Mouse (Mus musculus): ENCODE measurements around the gene Dnah2. TPM values are rescaled to one million over a fixed set of nuclear protein-coding genes. Genes with fewer than 3 reads are reported as not detected.

Dnah2 gene
- polyA plus RNA-seq (2015; fragmentation: Nextera tagmentation; extraction: Ambion mirVana): 2.8 and 4.7 TPM in 2 replicates

DNA sequence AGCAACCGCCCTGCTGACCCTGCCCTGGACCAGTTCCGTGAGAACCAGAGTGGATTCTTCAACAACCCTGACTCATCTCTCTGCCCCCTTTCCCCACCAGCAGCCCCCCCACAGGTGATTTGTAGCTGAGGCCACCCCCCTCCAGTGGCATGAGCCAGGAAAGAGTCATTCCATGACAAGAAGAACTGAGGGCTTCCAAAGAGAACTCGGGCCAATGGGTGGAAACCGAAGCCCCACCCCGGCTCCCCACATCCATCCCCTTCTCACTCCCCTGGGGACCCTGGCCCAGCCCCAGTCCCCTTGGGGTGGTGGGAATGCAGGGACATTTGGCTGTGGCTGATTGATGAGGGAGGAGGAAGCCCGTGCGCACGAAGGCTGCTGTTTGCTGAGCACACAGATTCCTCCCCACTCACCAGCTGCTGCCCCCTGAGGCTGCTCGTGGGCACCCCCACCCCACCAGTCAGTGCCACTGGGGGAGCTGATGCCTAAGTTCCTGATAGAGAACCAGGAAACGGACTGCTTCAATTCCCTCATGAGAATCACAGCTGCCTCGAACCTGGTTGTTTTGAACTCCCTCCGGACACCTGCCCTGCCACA lies at the start of gene Dnah2:
Dnah2 (minus strand) TSS at position 51 of the 597 bp plus-strand sequence.

DNA sequence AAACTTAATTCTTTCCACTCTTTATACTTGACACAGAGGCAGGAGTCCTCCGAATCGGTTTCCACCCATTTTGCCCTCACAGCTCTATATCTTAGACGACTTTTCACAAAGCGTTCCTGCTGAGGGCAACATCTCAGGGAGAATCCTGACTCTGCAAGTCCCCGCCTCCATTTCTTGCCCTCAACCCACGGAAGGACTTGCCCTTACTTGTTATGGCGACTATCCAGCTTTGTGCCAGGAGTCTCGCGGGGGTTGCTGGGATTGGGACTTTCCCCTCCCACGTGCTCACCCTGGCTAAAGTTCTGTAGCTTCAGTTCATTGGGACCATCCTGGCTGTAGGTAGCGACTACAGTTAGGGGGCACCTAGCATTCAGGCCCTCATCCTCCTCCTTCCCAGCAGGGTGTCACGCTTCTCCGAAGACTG lies 31.2 kb upstream of the Dnah2 start, which contains the start of the genes Wrap53 and Trp53:
Wrap53 (minus strand) TSS at position 165 of the 424 bp plus-strand sequence.
Trp53 (plus strand) TSS at position 269 of the 424 bp plus-strand sequence.

DNA sequence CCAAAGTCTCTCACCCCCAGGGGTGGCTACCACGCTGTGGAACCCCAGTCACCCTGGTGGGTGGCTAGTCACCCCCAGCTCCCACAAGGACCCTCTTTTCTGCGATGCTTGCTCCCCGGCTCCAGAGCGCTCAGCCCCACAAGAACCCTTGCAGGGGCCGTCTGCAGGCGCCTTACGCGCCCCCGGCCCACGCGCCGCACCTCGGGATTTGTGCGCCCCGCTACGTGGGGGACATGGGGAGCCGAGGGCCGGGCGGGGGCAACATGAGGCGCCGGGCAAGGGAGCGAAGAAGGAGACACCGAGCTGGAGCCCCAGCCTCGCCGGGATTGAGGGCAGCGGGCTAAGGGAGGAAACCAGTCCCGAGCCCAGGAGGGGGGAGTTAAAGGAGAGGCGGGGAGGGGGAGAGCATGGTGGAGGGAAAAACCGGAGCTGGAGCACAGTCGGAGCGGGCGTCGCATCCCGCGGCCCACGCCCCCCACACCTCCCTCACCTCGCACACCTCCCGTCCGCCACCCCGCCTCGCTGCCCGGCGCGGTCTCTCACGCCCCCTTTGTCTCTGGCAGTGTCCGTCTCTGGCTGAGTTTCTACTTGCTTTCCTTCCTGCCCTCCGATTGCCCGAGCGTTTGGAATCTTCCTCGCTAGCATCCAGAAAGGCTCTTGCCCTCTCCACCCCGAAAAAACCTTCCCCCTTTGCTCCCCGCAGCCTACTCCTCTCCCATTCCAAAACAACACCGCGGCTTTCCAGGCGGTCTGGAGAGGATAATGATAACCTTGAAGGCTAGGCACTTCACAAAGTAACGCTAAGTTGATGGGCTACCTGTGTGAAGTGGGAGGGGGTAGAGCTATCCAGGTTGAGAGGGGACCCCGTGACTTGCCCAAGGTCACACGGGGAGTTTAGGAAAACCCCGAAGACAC lies 11.2 kb upstream of the Dnah2 start, which contains the start of gene Efnb3:
Efnb3 (minus strand) TSS at position 355 of the 915 bp plus-strand sequence.

DNA sequence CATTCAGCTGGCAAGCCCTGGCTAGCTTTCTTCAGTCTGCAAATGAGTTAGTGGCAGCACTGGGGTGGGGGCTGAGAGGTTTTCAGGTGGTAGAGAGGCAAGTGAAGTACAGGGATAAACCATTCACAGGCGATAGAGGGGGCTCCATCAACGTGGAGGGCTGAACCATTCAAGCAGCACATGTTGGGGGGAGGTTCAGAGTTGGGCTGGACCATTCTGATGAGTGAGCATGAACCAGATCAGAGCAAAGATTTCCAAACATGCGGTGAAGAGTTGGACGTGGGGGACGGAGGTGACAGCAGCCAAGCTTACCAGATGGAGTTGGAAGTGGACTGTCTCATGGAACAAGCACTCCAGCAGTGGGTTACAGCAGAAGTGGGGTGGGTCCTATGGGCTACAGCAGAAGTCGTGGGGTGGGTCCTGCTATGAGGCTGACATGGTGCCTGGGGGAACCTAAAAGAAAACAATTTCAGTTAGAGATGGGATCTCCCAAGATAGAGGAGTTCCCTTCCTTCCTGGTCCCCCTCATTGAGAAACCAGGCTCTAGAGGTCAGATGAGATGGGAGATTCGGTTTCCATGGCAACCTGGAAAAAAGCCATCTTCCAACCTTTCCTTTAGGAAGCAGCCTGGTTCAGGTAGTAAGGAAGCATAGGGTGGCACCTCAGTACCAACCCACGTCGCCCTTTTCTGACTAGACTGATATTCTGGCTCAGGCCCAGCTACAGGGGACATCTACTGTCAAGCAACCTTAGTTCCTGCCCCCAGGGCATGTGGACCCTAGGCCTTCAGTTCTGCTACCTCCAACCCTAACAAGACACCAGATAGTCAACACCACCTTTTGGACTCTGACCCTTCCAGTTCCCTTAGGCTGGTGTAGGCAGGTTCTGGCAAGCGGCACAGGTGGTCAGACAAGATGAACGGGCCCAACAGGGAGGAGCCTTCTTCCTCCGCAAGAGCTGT lies 135.4 kb downstream of the Dnah2 start, which contains the start of gene Kdm6b:
Kdm6b (minus strand) TSS at position 455 of the 961 bp plus-strand sequence.

DNA sequence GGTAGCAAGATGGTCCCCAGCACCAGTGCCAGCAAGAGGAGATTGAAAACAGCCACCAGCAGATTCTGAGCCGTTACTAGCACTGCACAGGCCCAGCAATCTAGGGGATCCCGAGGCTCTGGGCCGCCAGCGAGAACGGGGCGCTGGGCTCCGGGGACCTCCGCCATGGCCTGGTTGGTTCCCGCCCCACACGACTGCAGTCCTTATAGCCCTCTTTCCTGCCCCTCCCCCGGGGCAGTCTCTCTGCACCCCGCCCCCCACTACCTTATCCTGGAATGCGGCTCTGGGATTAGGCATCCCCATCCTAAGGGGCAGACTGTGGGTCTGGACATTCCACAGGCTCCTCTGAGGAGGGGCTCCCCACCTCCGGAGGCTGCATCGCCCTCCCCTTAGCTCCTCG lies 150.9 kb downstream of the Dnah2 start, which contains the start of gene Tmem88:
Tmem88 (minus strand) TSS at position 176 of the 400 bp plus-strand sequence.

DNA sequence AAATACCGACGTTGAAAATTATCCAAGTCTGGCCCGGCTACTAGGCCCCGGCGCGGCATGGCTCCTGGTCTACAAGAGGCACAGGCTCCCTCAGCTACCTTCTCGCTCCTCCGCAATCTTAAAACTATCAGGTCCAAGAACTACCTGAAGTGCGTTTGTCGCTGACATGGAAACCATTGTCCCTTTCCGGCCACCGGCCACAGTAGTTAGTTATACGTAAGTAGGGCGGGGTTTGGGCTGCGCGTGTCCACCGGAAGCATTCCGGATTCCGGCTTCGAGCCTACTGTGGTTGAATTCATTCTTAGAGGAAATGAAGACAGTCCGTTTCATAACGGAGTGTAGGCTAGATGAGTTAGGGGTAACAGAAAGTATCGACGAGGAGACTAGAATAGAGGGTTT lies 153.7 kb downstream of the Dnah2 start, which contains the start of the genes Naa38 and Cyb5d1:
Naa38 (plus strand) TSS at position 253 of the 399 bp plus-strand sequence.
Cyb5d1 (minus strand) TSS at position 397 of the 399 bp plus-strand sequence.

Small RNA genes lying within 50 kb of the gene (microRNA-seq; reads per million reads assigned to microRNA genes)
- not detected for gene Gm27493

Other genes starting within 250 kb of the Dnah2 start
- gene Cntrob, start 225.3 kb downstream of the Dnah2 start, polyA plus RNA-seq (2015; fragmentation: Nextera tagmentation; extraction: Ambion mirVana): 8.1 and 10.7 TPM in 2 replicates
- gene Trappc1, start 225.1 kb downstream of the Dnah2 start, polyA plus RNA-seq (2015; fragmentation: Nextera tagmentation; extraction: Ambion mirVana): 174 and 181 TPM in 2 replicates
- gene Kcnab3, start 222.9 kb downstream of the Dnah2 start, polyA plus RNA-seq (2015; fragmentation: Nextera tagmentation; extraction: Ambion mirVana): 7.3 and 8.1 TPM in 2 replicates
- gene Rnf227, start 208.6 kb downstream of the Dnah2 start, polyA plus RNA-seq (2015; fragmentation: Nextera tagmentation; extraction: Ambion mirVana): 252 and 273 TPM in 2 replicates
- gene Chd3, start 179.7 kb downstream of the Dnah2 start, polyA plus RNA-seq (2015; fragmentation: Nextera tagmentation; extraction: Ambion mirVana): 49.9 and 63.9 TPM in 2 replicates
- 189 and 200 TPM in 2 replicates for gene Naa38, start 153.6 kb downstream of the Dnah2 start, polyA plus RNA-seq (2015; fragmentation: Nextera tagmentation; extraction: Ambion mirVana)
- gene Cyb5d1, start 153.5 kb downstream of the Dnah2 start, polyA plus RNA-seq (2015; fragmentation: Nextera tagmentation; extraction: Ambion mirVana): 18.6 and 21.2 TPM in 2 replicates
- 6.9 and 9.2 TPM in 2 replicates for gene Tmem88, start 150.9 kb downstream of the Dnah2 start, polyA plus RNA-seq (2015; fragmentation: Nextera tagmentation; extraction: Ambion mirVana)
- 21.5 and 23.6 TPM in 2 replicates for gene Kdm6b, start 135.4 kb downstream of the Dnah2 start, polyA plus RNA-seq (2015; fragmentation: Nextera tagmentation; extraction: Ambion mirVana)
- 132 and 148 TPM in 2 replicates for gene Efnb3, start 11.1 kb upstream of the Dnah2 start, polyA plus RNA-seq (2015; fragmentation: Nextera tagmentation; extraction: Ambion mirVana)
- 12.1 and 13.1 TPM in 2 replicates for gene Wrap53, start 31.1 kb upstream of the Dnah2 start, polyA plus RNA-seq (2015; fragmentation: Nextera tagmentation; extraction: Ambion mirVana)
- 31.4 and 33.8 TPM in 2 replicates for gene Trp53, start 31.2 kb upstream of the Dnah2 start, polyA plus RNA-seq (2015; fragmentation: Nextera tagmentation; extraction: Ambion mirVana)
- 226 and 228 TPM in 2 replicates for gene Atp1b2, start 56.8 kb upstream of the Dnah2 start, polyA plus RNA-seq (2015; fragmentation: Nextera tagmentation; extraction: Ambion mirVana)
- not detected in 2 replicates for gene Shbg, start 68.8 kb upstream of the Dnah2 start, polyA plus RNA-seq (2015; fragmentation: Nextera tagmentation; extraction: Ambion mirVana)
- 29.9 and 31.5 TPM in 2 replicates for gene Sat2, start 72.9 kb upstream of the Dnah2 start, polyA plus RNA-seq (2015; fragmentation: Nextera tagmentation; extraction: Ambion mirVana)
- gene Fxr2, start 83.9 kb upstream of the Dnah2 start, polyA plus RNA-seq (2015; fragmentation: Nextera tagmentation; extraction: Ambion mirVana): 29.7 and 32.1 TPM in 2 replicates
- 0.36 and 0.46 TPM in 2 replicates for gene Sox15, start 106.2 kb upstream of the Dnah2 start, polyA plus RNA-seq (2015; fragmentation: Nextera tagmentation; extraction: Ambion mirVana)
- gene Mpdu1, start 113.5 kb upstream of the Dnah2 start, polyA plus RNA-seq (2015; fragmentation: Nextera tagmentation; extraction: Ambion mirVana): 113 and 114 TPM in 2 replicates
- 14.1 and 18.7 TPM in 2 replicates for gene Cd68, start 117.0 kb upstream of the Dnah2 start, polyA plus RNA-seq (2015; fragmentation: Nextera tagmentation; extraction: Ambion mirVana)
- 347 and 357 TPM in 2 replicates for gene Eif4a1, start 123.3 kb upstream of the Dnah2 start, polyA plus RNA-seq (2015; fragmentation: Nextera tagmentation; extraction: Ambion mirVana)
- gene Senp3, start 133.0 kb upstream of the Dnah2 start, polyA plus RNA-seq (2015; fragmentation: Nextera tagmentation; extraction: Ambion mirVana): 69.5 and 74.3 TPM in 2 replicates
- gene Tnfsf13, start 136.7 kb upstream of the Dnah2 start, polyA plus RNA-seq (2015; fragmentation: Nextera tagmentation; extraction: Ambion mirVana): 0.92 and 0.93 TPM in 2 replicates
- 7.0 TPM in 2 replicates for gene Tnfsf12, start 146.7 kb upstream of the Dnah2 start, polyA plus RNA-seq (2015; fragmentation: Nextera tagmentation; extraction: Ambion mirVana)
- 1.3 and 3.3 TPM in 2 replicates for gene Tnfsfm13, start 147.0 kb upstream of the Dnah2 start, polyA plus RNA-seq (2015; fragmentation: Nextera tagmentation; extraction: Ambion mirVana)
- 9.6 and 10.9 TPM in 2 replicates for gene Polr2a, start 209.5 kb upstream of the Dnah2 start, polyA plus RNA-seq (2015; fragmentation: Nextera tagmentation; extraction: Ambion mirVana)
- gene Slc35g3, start 212.9 kb upstream of the Dnah2 start, polyA plus RNA-seq (2015; fragmentation: Nextera tagmentation; extraction: Ambion mirVana): 0.09 and 0.15 TPM in 2 replicates
- 4.9 and 6.8 TPM in 2 replicates for gene Zbtb4, start 216.8 kb upstream of the Dnah2 start, polyA plus RNA-seq (2015; fragmentation: Nextera tagmentation; extraction: Ambion mirVana)
- gene Chrnb1, start 246.8 kb upstream of the Dnah2 start, polyA plus RNA-seq (2015; fragmentation: Nextera tagmentation; extraction: Ambion mirVana): 1.3 and 1.5 TPM in 2 replicates